Mouse (Mus musculus): ENCODE data around the gene Arid3c. TPM values are rescaled to one million over a fixed set of nuclear protein-coding genes. Genes with fewer than 3 reads are reported as not detected.

Arid3c gene
- total RNA-seq, 2 experiments from 2014 or later: not detected

DNA sequence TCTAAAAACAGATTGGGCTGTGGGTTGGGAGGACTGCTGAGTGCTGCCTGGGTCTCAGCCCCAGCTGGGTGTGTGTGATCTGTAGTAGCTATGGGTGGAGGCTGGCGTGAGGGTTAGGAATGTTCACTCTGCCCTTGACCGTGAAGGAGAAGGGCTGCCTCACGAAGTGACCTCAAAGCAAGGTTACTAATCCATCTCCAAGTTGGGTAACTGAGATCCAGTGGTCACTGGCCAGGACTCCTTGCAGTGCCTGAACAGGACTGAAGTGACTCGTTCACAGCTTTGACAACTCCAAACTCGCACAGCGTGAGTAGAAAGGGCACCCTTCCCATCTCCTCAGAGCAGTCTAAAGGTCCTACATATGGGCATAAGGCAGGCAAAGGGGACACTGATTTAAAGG, 52.1 kb downstream of the Arid3c start:
- no peak for DNase-seq (ENCODE audit: low spot score)

GRCm38 (mm10) chr4:41677006-41677629, 53.8 kb downstream of the Arid3c start:
- no peak for DNase-seq (ENCODE audit: low spot score)

DNA sequence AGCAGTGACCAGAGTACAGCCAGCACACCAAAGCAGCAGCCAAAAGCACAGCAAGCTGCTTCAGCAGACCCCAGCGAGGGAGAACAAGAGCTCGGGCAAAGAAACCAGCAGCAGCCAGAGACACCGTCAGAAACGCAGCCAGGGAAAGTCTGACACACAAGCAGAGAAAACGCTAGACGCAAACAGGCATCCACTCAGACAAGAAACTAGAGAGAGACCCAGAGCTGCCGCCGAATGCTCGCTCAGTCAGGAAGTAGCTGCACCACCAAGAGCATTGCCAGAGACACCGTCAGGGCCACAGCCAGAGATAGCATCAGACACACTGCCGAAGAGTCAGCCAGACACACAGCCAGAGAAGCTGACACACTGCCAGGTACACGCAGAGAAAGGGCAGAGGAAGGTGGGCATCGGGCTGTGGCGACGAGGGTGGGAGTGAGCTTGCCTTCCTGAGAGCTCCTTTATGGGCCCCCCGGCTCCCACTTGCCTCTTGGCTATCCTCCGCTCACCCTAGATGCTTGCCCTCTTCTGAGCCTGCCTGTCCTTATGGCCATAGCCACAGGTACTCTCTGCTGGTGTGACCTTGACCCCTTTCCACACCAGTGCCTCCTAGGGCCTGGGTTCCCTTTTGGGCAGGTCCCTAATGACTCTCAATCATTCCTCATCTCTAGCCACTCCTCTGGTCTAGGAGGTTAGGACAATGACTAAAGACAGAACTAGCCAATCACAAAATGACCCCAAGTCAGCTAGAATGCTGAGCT, 54.5 kb downstream of the Arid3c start:
- no peak for DNase-seq (ENCODE audit: low spot score)

Other genes with a start within 250 kb of the Arid3c start
- gene AI464131, start 228.1 kb downstream of the Arid3c start, total RNA-seq (2021): 10 to 100 TPM; 57.2 to 76.3 TPM
- not detected for gene 1110017D15Rik, start 213.8 kb downstream of the Arid3c start, total RNA-seq (2021)
- gene Fam219a, start 161.6 kb downstream of the Arid3c start, total RNA-seq (2021): 10 to 100 TPM; 21.5 to 21.9 TPM
- under 1 TPM; 0.55 to 0.73 TPM for gene Dnaic1, start 161.4 kb downstream of the Arid3c start, total RNA-seq (2021)
- 10 to 100 TPM in 1 of 2 experiments, 1 to 10 TPM in 1; 8.6 to 15.3 TPM for gene Enho, start 90.8 kb downstream of the Arid3c start, total RNA-seq (2021)
- 10 to 100 TPM; 14.4 to 47.1 TPM for gene Cntfr, start 34.1 kb downstream of the Arid3c start, total RNA-seq (2021)
- gene Il11ra1, start 31.2 kb downstream of the Arid3c start, total RNA-seq (2021): 10 to 100 TPM; 44.7 to 53.1 TPM
- 10 to 100 TPM; 46.9 to 48.3 TPM for gene Rpp25l, start 17.6 kb downstream of the Arid3c start, total RNA-seq (2021)
- 10 to 100 TPM; 42.5 to 45.3 TPM for gene Dctn3, start 8.0 kb downstream of the Arid3c start, total RNA-seq (2021)
- 10 to 100 TPM; 30.0 to 32.8 TPM for gene Galt, start 24.1 kb upstream of the Arid3c start, total RNA-seq (2021)
- gene Sigmar1, start 25.0 kb upstream of the Arid3c start, total RNA-seq (2021): 1 to 10 TPM; 8.4 to 9.4 TPM
- 10 to 100 TPM; 18.1 to 19.1 TPM for gene Ccl27a, start 43.1 kb upstream of the Arid3c start, total RNA-seq (2021)
- not detected for gene Gm21541, start 172.5 kb upstream of the Arid3c start, total RNA-seq (2021)
- 1 to 10 TPM in 1 of 2 experiments, under 1 TPM in 1; 0.37 to 1.4 TPM for gene Gm20878, start 210.4 kb upstream of the Arid3c start, total RNA-seq (2021)
- gene Fam205a4, start 234.9 kb upstream of the Arid3c start, total RNA-seq (2021): not detected